Mouse (Mus musculus): ENCODE results near the gene Veph1.

Gene Veph1

DNA sequence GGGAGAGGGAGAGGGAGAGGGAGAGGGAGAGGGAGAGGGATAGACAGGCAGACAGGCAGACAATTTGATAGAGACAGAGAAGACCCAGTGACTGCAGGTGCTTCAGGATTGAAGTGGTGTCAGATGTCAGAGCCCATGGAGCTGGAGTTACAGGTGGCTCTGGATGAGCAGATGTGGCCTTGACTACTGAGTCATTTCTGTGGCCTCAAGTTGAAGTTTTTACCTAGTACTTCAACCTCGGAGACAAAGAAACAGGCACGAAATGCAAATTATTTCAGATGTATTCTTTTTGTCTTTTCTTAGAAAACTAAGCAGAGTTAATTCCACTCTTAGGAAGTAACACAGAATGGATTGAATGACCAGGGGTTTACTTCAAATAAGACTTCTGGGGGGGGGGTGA is 195.6 kb downstream of the Veph1 start:
- DNase-seq, result no peak

GRCm38 (mm10) chr3:66091746-66092145 is 204.9 kb downstream of the Veph1 start:
- DNase-seq, result no peak

DNA sequence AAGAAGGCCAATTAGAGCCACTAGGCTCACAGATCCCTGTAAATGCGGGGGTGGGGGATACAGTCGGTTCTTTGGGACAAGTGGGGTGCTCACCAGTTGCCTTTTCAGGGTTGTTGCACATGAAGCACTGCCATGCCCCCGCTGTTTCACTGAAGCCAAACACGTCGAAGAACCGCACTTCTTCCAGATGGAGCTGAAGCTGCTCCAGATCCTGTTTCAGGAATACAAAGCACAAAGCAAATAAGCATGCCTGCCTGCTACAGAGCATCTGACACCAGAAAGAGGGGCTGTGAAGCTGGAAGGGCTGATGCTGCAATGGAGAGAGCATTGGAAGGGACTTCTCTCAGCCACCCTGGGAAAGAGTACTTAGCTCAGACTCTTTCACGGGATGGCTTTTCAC is 209.0 kb downstream of the Veph1 start:
- DNase-seq, result no peak

DNA sequence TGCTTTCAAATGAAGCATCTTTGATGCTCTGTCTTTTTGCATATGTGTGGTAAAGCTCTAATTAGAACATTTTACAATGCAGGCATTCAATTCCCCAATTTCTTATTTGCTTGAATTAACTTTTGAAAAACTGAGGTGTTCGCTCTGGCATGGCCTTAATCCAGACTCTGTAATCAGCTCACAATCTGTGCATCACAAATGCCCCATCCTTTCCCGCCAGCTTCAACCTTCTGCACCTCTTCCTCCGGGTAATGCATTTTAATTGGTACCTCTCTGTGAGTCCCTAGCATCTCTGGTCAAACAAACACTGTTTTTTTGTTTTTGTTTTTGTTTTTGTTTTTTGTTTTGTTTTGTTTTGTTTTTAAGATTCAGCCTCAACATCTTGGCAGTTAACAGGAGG is 212.8 kb downstream of the Veph1 start:
- no peak for DNase-seq

GRCm38 (mm10) chr3:66083407-66083806 is 213.2 kb downstream of the Veph1 start:
- DNase-seq, result no peak

- DNase-seq, result no peak
Measured at GRCm38 (mm10) chr3:66082975-66083374, 213.7 kb downstream of the Veph1 start.

- no peak for DNase-seq
Measured at GRCm38 (mm10) chr3:66081363-66081736, 215.3 kb downstream of the Veph1 start.

GRCm38 (mm10) chr3:66080631-66081362 is 215.8 kb downstream of the Veph1 start:
- no peak for DNase-seq

DNA sequence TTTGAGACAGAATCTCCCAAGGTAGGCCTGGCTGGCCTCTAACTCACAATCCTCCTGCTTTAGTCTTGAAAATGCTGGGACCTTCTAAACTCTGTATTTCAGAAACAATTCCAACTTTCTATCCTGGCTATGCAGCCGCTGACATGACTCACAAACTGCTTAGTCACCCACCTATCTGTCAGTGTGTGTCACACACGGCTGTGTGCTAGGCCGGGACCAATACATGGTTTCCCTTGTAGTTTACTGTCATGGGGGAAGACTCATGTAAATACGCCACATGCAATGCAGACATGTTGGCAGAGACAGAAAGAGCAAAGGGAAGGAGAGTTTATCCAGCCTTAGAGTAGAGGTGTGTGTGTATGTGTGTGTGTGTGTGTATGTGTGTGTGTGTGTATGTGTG is 216.8 kb downstream of the Veph1 start:
- DNase-seq, result no peak

DNA sequence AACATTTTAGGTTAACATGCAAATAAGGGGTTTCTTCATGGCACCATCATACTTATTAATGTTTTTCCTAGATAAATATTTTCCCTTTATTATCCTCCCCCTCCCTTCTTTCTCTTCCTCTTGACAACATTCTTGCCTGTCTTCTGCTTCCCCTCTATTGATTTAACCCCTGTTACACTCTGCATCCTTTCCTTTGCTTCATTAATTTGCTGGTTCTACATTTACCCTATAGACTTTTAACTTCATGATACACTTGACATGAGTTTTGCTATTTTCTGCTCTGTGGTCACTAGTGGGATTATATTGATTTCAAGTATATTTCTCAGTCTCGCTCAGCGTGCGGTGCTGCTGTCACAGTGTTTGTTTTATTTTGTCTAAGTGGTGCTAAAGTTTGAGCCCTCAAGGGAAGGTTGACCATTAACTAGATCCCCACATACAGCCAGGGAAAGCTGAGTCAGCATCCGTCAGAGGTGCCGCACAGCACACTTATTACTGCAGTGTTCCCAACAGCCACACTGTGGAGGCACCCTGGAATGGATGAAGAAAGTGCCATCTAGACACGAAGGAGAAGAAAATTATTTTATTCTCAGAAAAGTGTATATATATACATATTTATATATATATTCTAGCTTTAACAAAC is 217.6 kb downstream of the Veph1 start:
- DNase-seq, result peak; percentile 29

- no peak for DNase-seq
Measured at GRCm38 (mm10) chr3:66078026-66078721, 218.5 kb downstream of the Veph1 start.

- no peak for DNase-seq
Measured at GRCm38 (mm10) chr3:66070274-66070673, 226.4 kb downstream of the Veph1 start.

- no peak for DNase-seq
Measured at GRCm38 (mm10) chr3:66063881-66064280, 232.8 kb downstream of the Veph1 start.

DNA sequence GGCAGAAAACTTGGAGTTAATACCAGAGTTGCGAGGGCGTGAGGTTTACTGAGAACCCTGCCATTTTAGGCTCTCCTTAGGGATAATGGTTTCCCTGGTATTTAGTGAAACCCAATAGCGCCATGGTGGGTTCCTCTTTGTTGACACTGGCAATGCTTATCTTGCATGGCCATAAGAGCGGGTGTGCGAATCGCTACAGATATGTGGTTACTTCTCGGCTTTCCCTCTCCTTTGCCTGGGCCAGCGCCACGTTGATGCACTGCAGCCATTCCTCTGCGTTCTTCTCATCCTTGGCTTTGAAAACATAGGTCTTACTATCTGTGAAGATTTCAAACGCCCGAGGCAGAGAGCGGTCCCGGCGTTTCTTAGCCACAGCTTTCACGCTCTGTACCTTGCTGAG is 239.7 kb downstream of the Veph1 start:
- DNase-seq, result no peak

DNA sequence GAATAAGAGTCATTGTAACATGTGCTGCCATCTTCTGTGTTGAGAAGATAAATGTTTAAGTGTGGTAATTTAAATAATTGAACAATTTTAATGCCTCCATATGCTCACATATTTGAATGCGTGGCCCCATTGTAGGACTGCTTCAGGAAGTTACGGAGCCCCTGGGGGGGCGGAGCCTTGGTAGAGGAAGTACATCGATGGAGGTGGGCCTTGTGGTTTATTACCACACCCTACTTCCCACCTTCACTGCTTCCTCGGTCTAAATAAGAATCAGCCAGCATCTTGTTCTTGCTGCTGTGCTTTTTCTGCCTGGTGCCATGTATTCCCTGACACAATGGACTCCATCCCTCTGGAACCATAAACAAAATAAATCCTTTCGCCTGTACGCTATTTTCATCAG is 241.0 kb downstream of the Veph1 start:
- DNase-seq, result no peak

- DNase-seq, result no peak
Measured at GRCm38 (mm10) chr3:66050092-66050886, 246.3 kb downstream of the Veph1 start.

- DNase-seq, result no peak
Measured at GRCm38 (mm10) chr3:66040857-66041494, 255.7 kb downstream of the Veph1 start.

DNA sequence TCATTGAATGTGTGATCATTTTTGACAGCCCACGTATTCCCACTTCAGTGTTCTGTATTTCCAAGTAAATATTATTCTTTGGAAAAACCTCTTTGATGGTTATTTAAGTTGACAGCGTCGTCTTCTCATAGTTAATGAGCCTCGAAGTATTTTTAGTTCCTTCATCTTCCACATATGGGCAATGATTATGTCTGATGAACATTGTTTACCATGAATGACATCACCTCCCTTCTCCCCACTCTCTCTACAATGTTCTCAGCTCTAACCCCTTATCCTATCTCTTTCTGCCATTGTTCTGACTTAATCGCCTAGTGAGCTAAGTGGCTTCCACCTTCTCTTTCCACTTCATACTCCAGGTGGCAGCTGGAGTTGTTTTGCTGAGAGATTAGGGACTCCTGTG is 261.4 kb downstream of the Veph1 start:
- no peak for DNase-seq

DNA sequence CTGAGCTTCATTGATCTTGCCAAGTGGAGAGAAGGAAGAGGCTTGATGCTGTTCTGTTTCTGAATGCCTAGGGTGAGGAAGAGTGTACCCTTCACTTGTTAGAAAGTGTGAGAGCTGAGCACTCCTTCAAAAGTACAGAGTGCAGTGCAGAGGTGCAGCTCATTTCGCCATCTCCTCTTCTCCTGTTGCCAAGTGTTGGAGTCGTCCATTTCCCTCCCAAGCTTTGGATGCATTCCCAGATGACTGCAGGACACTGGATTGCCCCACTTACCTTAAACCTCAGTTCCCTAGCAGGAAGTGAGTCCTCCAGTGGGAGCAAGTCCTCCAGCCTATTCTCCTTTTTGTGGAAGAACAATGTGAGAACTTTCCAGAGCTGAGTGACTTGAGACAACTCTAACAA is 263.3 kb downstream of the Veph1 start:
- DNase-seq, result no peak

DNA sequence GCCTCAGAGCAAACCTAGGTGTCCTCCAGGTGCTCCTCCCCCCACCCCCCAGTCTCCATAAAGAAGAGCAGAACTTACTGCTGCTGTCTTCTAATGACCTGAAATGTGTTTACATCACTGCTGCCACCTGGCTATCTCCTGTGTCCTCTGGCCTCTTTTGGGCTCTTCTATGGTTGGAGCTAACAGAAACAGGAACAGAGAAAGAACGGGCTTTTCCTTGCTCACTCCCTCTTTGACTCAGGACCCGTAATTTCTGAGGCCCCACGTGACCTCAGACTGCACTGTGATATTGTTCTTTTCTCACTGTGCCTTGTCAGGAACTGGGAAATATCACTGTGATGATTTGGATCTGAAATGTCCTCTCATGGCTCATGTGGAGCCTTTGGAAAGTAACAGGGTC is 271.2 kb downstream of the Veph1 start:
- no peak for DNase-seq

- no peak for DNase-seq
Measured at GRCm38 (mm10) chr3:66024220-66024792, 272.3 kb downstream of the Veph1 start.

DNA sequence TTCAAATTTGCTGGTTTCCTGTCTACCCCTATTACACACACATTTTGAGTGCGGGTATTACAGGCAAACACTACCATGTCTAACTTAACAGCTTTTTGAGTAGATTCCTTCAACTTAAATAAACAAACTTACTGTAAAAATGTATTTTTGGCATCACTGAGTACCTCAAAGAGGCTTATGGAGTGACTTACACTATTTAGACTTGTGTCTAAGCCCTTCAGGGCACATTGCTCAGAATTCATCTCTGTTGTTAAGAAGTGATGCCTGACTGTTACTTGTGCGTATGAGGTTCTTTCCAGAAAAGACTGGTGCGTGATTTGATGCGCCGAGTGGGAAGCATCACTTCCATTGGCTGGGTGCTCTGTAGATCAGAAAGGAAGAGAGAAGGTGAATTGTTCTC is 277.5 kb downstream of the Veph1 start:
- no peak for DNase-seq

All from kidney, adult 18-20 months (tissue).